Mouse (Mus musculus) ES-E14 (cell line): ENCODE results near the gene Psma5. TPM values are rescaled to one million over a fixed set of nuclear protein-coding genes. Genes with fewer than 3 reads are reported as not detected.

Source experiments
- DNase-seq: peaks from one replicate; pipeline ENCODE4 v3.0.0-alpha.2; 2013; ENCODE audit warnings: low read depth, low spot score
- H3K27ac ChIP-seq: 2 replicates; pipeline ENCODE4 v1.5.1; 2012; ENCODE audit warnings: low read depth, mild to moderate bottlenecking, low read length, moderate library complexity, mixed read lengths; ENCODE audit not compliant: poor library complexity, insufficient read depth, severe bottlenecking
- H3K36me3 ChIP-seq: 2 replicates; pipeline ENCODE4 v1.6.1; 2012; ENCODE audit warnings: mild to moderate bottlenecking, low read length, moderate library complexity, mixed read lengths; ENCODE audit not compliant: control insufficient read depth, poor library complexity, insufficient read depth, severe bottlenecking
- H3K4me1 ChIP-seq, 2 experiments: fragments of 150-350 bp in 1 of 2; sonication (generic) in 1 of 2; 2 replicates each; pipeline ENCODE4 v1.6.1; 2012; ENCODE audit warnings: low read length in 2 of 2, mild to moderate bottlenecking in 1 of 2, mixed read lengths in 1 of 2; ENCODE audit not compliant: control insufficient read depth in 2 of 2, insufficient read depth in 2 of 2, poor library complexity in 1 of 2
- H3K4me3 ChIP-seq, 2 experiments: fragments of 150-350 bp in 1 of 2; sonication (generic) in 1 of 2; 2 replicates each; pipeline ENCODE4 v1.5.1; 2012; ENCODE audit warnings: low read length in 2 of 2, low read depth in 1 of 2, mild to moderate bottlenecking in 1 of 2, mixed read lengths in 1 of 2; ENCODE audit not compliant: insufficient read depth in 1 of 2, poor library complexity in 1 of 2, severe bottlenecking in 1 of 2
- H3K9ac ChIP-seq: 2 replicates; pipeline ENCODE4 v1.6.1; 2012; ENCODE audit warnings: low read depth, mild to moderate bottlenecking, low read length, mixed read lengths; ENCODE audit not compliant: poor library complexity, insufficient read depth, severe bottlenecking
- H3K9me3 ChIP-seq: fragments of 150-350 bp; sonication (generic); 2 replicates; pipeline ENCODE4 v1.6.1; 2012; ENCODE audit warnings: low read depth, mild to moderate bottlenecking, low read length; ENCODE audit not compliant: control insufficient read depth, insufficient read depth
- CHD2 ChIP-seq: IDR thresholded peaks from 2 replicates; pipeline ENCODE4 v1.6.1; 2014; ENCODE audit warnings: mild to moderate bottlenecking, low read depth, low read length, inconsistent platforms
- HCFC1 ChIP-seq: IDR thresholded peaks from 2 replicates; pipeline ENCODE4 v1.6.1; 2012; ENCODE audit warnings: low read length, inconsistent platforms, borderline replicate concordance; ENCODE audit not compliant: insufficient read depth
- MAFK ChIP-seq: IDR thresholded peaks from 2 replicates; pipeline ENCODE4 v1.6.1; 2014; ENCODE audit warnings: mild to moderate bottlenecking, low read depth, low read length, inconsistent platforms; ENCODE audit not compliant: insufficient read depth
- ZC3H11A ChIP-seq: IDR thresholded peaks from 2 replicates; pipeline ENCODE4 v1.6.1; 2012; ENCODE audit warnings: low read depth, mild to moderate bottlenecking, inconsistent platforms, low read length, borderline replicate concordance
- ZNF384 ChIP-seq: IDR thresholded peaks from 2 replicates; pipeline ENCODE4 v1.6.1; 2012; ENCODE audit warnings: low read depth, low read length, inconsistent platforms
- in situ Hi-C, 2 experiments: fragments of 600-800 bp; cut with MboI; formaldehyde crosslinking; loops; one replicate each; pipeline ENCODE4 v1.15.1; 2025; ENCODE audit warnings: low sequenced_read_pairs in 2 of 2, inconsistent platforms in 1 of 2; ENCODE audit not compliant: unreplicated experiment in 2 of 2
- total RNA-seq: library from RNA; depleted of rRNA; stranded (reverse); fragments of 300-350 nt; gene quantifications from 2 replicates; pipeline ENCODE4 v1.2.3, GENCODE M21; 2012

Psma5 gene
- total RNA-seq, 1 experiment, result 248 TPM

- H3K36me3 ChIP-seq, result peaks cover 14% of the 10 kb centered on the region; the same call in 1 of the 2 replicates
- in situ Hi-C loops, result no loop called here
- H3K9me3 ChIP-seq, result no peaks in the 10 kb centered on the region
- H3K27ac ChIP-seq, result peak within 1 kb of the TSS; percentile 67
- H3K9ac ChIP-seq, result peak within 1 kb of the TSS; percentile 92
- TF ChIP-seq MAFK (no peak), ZNF384 (no peak), HCFC1 (no peak)
- DNase-seq, result no peak
- H3K4me1 ChIP-seq, result peaks cover 0 to 16% of the 10 kb centered on the region in 2 experiments; a peak in 2 of 4 replicates
- peak within 1 kb of the TSS; percentile 78 to 86 for H3K4me3 ChIP-seq
These were observed 46.0 kb upstream of the Psma5 start, which contains the start of gene Atxn7l2 for GRCm38 (mm10) chr3:108210771-108211139. TSS of gene Atxn7l2 (minus strand) at chr3:108210934.

DNA sequence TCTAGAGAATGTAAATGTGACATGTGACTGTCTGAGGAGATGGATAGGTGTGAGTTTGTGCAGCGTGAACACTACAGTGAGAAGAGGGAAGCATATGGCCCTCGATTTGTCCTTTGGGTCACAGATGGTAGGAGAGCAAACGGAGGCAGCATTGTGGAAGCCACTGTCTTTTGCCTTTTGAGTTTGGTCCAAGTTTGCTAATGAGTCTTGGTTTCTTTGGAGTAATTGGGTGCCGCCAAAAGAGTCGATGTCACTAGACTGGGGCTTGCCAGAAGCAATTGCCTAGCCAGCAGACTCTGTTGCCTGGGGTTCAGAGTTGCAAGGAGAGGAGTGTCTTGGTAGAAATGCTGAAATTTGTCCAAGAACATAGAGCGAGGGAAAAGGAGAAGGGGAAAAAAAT, 44.9 kb upstream of the Psma5 start:
- Histone ChIP-seq H3K27ac (no peak overlapping the region), H3K36me3 (peaks cover 6% of the 10 kb centered on the region; the same call in 1 of the 2 replicates), H3K9ac (no peak overlapping the region), H3K4me1 (peaks cover 0 to 11% of the 10 kb centered on the region in 2 experiments; a peak in 1 of 4 replicates), H3K4me3 (no peak overlapping the region), H3K9me3 (no peaks in the 10 kb centered on the region)
- no peak for DNase-seq
- in situ Hi-C loops, result no loop called here
- no peak for TF ChIP-seq ZC3H11A
- no peak for TF ChIP-seq ZNF384
- TF ChIP-seq HCFC1, result no peak
- no peak for TF ChIP-seq CHD2
- TF ChIP-seq MAFK, result no peak

- Histone ChIP-seq H3K27ac (no peak overlapping the region), H3K4me1 (peaks cover 0 to 11% of the 10 kb centered on the region in 2 experiments; a peak in 1 of 4 replicates), H3K9me3 (no peaks in the 10 kb centered on the region), H3K4me3 (no peak overlapping the region), H3K9ac (no peak overlapping the region), H3K36me3 (peaks cover 6% of the 10 kb centered on the region; the same call in 1 of the 2 replicates)
- TF ChIP-seq CHD2 (no peak), MAFK (no peak), ZC3H11A (no peak), HCFC1 (no peak), ZNF384 (no peak)
- DNase-seq, result no peak
- in situ Hi-C loops, result no loop called here
These were observed 44.3 kb upstream of the Psma5 start for GRCm38 (mm10) chr3:108212406-108212805.

- Histone ChIP-seq H3K27ac (no peak overlapping the region), H3K36me3 (no peaks in the 10 kb centered on the region), H3K4me1 (no peaks in the 10 kb centered on the region), H3K9me3 (no peaks in the 10 kb centered on the region), H3K4me3 (no peak overlapping the region), H3K9ac (no peak overlapping the region)
- in situ Hi-C loops, result no loop called here
- no peak for TF ChIP-seq HCFC1
- DNase-seq, result no peak
These were observed 42.0 kb upstream of the Psma5 start for GRCm38 (mm10) chr3:108214734-108215133.

GRCm38 (mm10) chr3:108220661-108221060, 36.1 kb upstream of the Psma5 start:
- no peak for DNase-seq
- in situ Hi-C loops, result no loop called here
- Histone ChIP-seq H3K36me3 (no peaks in the 10 kb centered on the region), H3K27ac (no peak overlapping the region), H3K9ac (no peak overlapping the region), H3K9me3 (no peaks in the 10 kb centered on the region), H3K4me3 (no peak overlapping the region), H3K4me1 (no peaks in the 10 kb centered on the region)
- no peak for TF ChIP-seq ZC3H11A
- no peak for TF ChIP-seq MAFK
- TF ChIP-seq CHD2, result no peak
- no peak for TF ChIP-seq ZNF384
- no peak for TF ChIP-seq HCFC1
